Mouse (Mus musculus) ZHBTc4 (cell line): ENCODE measurements at regions not wholly inside any gene's neighbourhood (a gene's known extent, or its start where the extent isn't known, plus 50 kb on each side); places are given as distances from the start of the nearest gene placed in this dataset.
A peak's percentile ranks its signal among the peaks of the same experiment; 100 is the strongest.

ENCODE experiments used
- DNase-seq: peaks from one replicate; pipeline ENCODE4 v3.0.0-alpha.2; 2011; ENCODE audit warnings: low read depth, low spot score

DNA sequence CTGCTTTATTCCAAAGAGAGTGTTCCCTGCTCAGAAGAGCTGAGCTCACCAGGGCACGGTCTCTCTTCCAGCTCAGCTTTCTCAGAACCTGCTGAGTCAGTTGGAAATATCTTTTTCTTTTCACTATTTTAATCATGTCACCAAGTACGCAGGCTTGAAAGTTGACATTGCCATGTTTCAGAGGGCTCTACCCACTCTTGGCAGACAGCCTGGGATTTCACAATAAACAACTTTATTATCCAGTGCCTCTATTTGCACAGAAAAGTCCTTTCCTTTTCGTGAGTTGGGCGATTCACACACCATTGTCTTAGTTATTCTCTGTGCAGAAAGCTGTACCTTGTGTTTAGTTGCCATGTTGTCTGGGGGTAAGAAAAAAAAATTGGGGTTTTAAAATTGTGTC, 54.0 kb upstream of the Pabpc6 start:
- no peak for DNase-seq

DNA sequence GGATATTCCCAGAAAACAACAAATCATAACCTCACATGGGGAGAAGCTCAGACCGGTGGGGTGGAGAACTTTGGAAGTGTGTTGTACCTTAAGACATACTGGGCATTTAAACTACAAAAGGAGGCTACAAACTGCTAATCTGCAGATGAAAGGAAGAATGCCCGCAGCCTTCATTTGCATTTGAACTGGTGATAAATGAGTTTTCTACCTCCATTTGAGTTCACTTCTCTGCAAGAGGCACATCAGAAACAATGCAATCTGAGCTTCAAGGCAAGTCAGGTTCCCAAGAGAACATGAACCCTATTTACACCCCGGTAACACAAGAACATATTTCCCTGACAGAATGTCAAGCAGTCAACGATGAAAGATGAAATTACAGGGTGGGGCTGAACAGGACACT, 53.2 kb upstream of the Pabpc6 start:
- peak; percentile 92 for DNase-seq
